Mouse (Mus musculus) intestine, embryonic 16.5 days (tissue): ENCODE measurements at regions not wholly inside any gene's neighbourhood (a gene's known extent, or its start where the extent isn't known, plus 50 kb on each side); places are given as distances from the start of the nearest gene placed in this dataset.

Experiments used
- ATAC-seq: fragments of 200-750 bp; cut with Nextera tagmentation; 2 replicates; pipeline ENCODE4 v1.8.0; 2017; ENCODE audit warnings: moderate TSS enrichment, moderate library complexity
- H3K27ac ChIP-seq: fragments of 300-500 bp; sonication (generic); 2 replicates; pipeline ENCODE4 v1.5.1; 2014; ENCODE audit warnings: mild to moderate bottlenecking, low read length
- H3K27me3 ChIP-seq: fragments of 300-500 bp; sonication (generic); replicated peaks from 2 replicates; pipeline ENCODE4 v1.6.1; 2014; ENCODE audit warnings: low read length, control low read depth, mixed read lengths; ENCODE audit not compliant: control insufficient read depth, insufficient read depth
- H3K36me3 ChIP-seq: fragments of 300-500 bp; sonication (generic); 2 replicates; pipeline ENCODE4 v1.6.1; 2014; ENCODE audit warnings: low read length, control low read depth; ENCODE audit not compliant: control insufficient read depth, insufficient read depth
- H3K4me1 ChIP-seq: fragments of 300-500 bp; sonication (generic); 2 replicates; pipeline ENCODE4 v1.6.1; 2014; ENCODE audit warnings: low read length, control low read depth, mixed read lengths; ENCODE audit not compliant: control insufficient read depth, insufficient read depth
- H3K4me2 ChIP-seq: fragments of 300-500 bp; sonication (generic); 2 replicates; pipeline ENCODE4 v1.6.1; 2014; ENCODE audit warnings: low read depth, low read length, control low read depth
- H3K4me3 ChIP-seq: fragments of 300-500 bp; sonication (generic); 2 replicates; pipeline ENCODE4 v1.5.1; 2014; ENCODE audit warnings: mild to moderate bottlenecking, low read length
- H3K9ac ChIP-seq: fragments of 300-500 bp; sonication (generic); 2 replicates; pipeline ENCODE4 v1.6.1; 2014; ENCODE audit warnings: low read depth, low read length
- H3K9me3 ChIP-seq: fragments of 300-500 bp; sonication (generic); 2 replicates; pipeline ENCODE4 v1.6.1; 2016; ENCODE audit warnings: low read length, control low read depth; ENCODE audit not compliant: control insufficient read depth
- WGBS: fragments of 180-500 bp; shearing (Covaris S2); extraction: QIAGEN DNeasy Blood & Tissue Kit; methylation state at CpG from one replicate; pipeline ENCODE4 v1.1.7; 2014; 5-methylcytosine and 5-hydroxymethylcytosine counted together

DNA sequence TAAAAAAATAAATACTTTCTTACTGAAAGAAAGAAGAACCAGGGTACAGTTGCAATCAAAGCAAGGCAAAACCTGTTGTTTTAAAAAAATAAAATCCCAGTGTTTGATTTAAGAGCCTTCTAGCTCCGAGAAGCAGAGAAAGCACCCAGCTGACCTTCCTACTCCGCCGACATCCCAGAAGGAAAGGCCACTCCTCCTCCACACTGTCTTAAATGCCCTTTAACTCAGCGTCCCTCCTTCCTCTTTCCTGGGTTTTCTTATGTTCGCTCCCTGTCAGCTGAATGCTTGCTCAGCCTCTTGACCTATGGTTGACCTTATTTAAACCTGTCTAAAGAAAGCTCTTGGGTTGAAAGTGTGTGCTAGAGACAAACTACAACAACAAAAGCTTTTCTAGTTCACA lies 79.1 kb downstream of the Sptssa start:
- Histone ChIP-seq H3K4me1 (no peaks in the 10 kb centered on the region), H3K4me2 (no peak overlapping the region), H3K9ac (no peak overlapping the region), H3K9me3 (no peaks in the 10 kb centered on the region), H3K4me3 (no peak overlapping the region), H3K27me3 (no peaks in the 10 kb centered on the region), H3K36me3 (no peaks in the 10 kb centered on the region), H3K27ac (no peak overlapping the region)
- no peak for ATAC-seq
- 15% methylated on average over 5 of the region's 5 CpGs for WGBS

DNA sequence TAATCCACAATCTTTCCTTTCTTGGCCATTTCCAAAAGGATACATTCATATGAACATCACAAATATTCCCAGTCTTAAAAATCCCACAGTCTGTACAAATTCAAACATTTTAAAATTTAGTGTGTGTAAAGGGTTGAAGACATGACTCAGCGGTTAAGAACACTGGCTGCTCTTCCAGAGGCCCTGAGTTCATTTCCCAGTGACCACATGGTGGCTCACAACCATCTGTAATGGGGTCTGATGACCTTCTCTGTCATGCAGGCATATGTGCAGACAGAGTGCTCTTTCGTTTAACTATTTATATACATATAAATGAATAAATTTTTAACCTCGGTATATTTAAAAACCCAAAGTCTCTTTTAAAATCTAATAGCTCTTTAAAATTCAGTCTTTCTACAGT lies 79.6 kb downstream of the Sptssa start:
- no peak overlapping the region for H3K9ac ChIP-seq
- H3K27ac ChIP-seq, result no peak overlapping the region
- H3K4me1 ChIP-seq, result no peaks in the 10 kb centered on the region
- 56% methylated on average over 3 of the region's 3 CpGs for WGBS
- H3K27me3 ChIP-seq, result no peaks in the 10 kb centered on the region
- H3K36me3 ChIP-seq, result no peaks in the 10 kb centered on the region
- no peak overlapping the region for H3K4me3 ChIP-seq
- no peak for ATAC-seq
- H3K9me3 ChIP-seq, result no peaks in the 10 kb centered on the region
- H3K4me2 ChIP-seq, result no peak overlapping the region

DNA sequence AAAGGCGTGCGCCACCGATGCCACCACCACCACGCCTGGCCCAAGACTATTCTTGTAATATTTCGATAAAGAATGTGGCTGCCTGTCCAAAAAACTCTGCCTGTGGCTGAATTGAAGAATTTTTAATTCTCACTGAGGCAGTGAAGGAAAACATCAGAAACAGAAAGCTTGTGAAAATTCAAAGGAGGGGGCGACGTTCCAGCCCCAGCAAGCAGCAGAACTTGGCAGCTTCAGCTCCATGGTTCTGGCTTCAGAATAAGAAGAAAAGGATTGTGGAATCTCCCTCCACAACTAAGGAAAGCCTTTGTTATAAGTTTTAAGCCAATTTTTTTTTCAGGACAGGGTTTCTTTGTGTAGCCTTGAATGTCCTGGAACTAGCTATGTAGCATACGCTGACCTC lies 83.5 kb downstream of the Sptssa start:
- H3K4me1 ChIP-seq, result no peaks in the 10 kb centered on the region
- no peak overlapping the region for H3K27ac ChIP-seq
- no peak for ATAC-seq
- H3K27me3 ChIP-seq, result no peaks in the 10 kb centered on the region
- H3K36me3 ChIP-seq, result no peaks in the 10 kb centered on the region
- no peaks in the 10 kb centered on the region for H3K9me3 ChIP-seq
- WGBS, result 88% methylated on average over 8 of the region's 8 CpGs
- no peak overlapping the region for H3K4me2 ChIP-seq
- H3K4me3 ChIP-seq, result no peak overlapping the region
- no peak overlapping the region for H3K9ac ChIP-seq

DNA sequence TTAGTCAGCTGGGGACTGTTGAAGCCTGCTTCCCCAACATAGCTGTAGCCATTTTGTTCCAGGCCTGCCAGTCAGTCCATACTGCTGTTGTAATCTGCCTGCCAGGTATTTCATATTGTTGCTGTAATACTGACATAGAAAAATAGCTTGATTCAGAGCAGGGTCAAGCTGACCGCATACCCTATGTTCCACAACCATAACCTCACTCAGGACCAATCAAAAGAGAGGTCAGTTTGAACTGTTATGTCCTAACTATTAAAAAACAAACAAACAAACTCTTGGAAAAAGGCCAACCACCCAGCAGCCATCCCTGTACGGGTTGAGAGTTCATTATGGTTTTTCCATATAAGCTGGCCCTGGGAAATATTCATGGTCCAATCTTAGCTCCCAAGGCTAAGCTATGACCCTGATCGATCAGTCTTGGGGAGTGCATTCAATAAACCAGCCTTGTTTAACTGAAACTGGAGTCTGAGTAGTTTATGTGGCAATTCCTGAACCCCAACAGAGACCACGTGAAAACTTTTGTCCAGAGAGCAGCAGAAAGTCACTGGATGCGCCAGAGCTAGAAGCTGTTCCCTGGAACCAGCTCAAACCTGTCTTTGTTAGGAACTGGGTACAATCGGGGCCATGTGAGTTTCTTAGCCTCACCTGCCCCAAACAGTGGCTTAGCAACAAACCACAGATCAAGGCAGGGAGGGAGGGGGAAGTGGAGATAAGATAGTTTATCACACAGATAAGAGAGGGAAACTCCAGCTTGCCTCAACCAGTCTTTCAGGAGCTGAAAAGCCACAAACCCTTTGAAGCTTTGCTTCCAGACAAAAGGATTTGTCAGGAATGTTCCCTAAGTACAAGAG lies 88.1 kb downstream of the Sptssa start:
- no peak overlapping the region for H3K9ac ChIP-seq
- H3K27ac ChIP-seq, result no peak overlapping the region
- no peak overlapping the region for H3K4me3 ChIP-seq
- no peaks in the 10 kb centered on the region for H3K27me3 ChIP-seq
- H3K9me3 ChIP-seq, result no peaks in the 10 kb centered on the region
- no peak overlapping the region for H3K4me2 ChIP-seq
- H3K36me3 ChIP-seq, result no peaks in the 10 kb centered on the region
- H3K4me1 ChIP-seq, result no peaks in the 10 kb centered on the region
- ATAC-seq, result peak; percentile 89
- WGBS, result 59% methylated on average over 6 of the region's 6 CpGs

DNA sequence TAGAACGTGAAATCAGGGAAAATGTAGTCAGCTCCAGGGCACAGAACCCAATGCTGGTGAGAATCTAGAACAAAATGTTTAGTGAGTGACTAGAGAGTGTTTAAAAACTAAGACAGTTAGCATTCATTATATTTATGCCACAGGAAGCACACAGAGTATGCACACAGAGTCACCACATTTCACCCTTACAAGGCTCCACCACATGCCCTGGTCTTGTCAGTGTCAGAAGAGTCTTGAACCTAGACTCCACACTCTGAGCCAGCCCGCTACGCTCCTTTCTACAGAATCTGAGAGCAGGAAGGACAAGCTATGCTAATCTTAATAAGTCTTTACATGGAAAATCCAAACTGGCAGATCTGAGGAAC lies 89.0 kb downstream of the Sptssa start:
- Histone ChIP-seq H3K27me3 (no peaks in the 10 kb centered on the region), H3K4me3 (no peak overlapping the region), H3K9me3 (no peaks in the 10 kb centered on the region), H3K36me3 (no peaks in the 10 kb centered on the region), H3K4me2 (no peak overlapping the region), H3K27ac (no peak overlapping the region), H3K9ac (no peak overlapping the region), H3K4me1 (no peaks in the 10 kb centered on the region)
- WGBS, result 75% methylated on average over 3 of the region's 3 CpGs
- no peak for ATAC-seq

DNA sequence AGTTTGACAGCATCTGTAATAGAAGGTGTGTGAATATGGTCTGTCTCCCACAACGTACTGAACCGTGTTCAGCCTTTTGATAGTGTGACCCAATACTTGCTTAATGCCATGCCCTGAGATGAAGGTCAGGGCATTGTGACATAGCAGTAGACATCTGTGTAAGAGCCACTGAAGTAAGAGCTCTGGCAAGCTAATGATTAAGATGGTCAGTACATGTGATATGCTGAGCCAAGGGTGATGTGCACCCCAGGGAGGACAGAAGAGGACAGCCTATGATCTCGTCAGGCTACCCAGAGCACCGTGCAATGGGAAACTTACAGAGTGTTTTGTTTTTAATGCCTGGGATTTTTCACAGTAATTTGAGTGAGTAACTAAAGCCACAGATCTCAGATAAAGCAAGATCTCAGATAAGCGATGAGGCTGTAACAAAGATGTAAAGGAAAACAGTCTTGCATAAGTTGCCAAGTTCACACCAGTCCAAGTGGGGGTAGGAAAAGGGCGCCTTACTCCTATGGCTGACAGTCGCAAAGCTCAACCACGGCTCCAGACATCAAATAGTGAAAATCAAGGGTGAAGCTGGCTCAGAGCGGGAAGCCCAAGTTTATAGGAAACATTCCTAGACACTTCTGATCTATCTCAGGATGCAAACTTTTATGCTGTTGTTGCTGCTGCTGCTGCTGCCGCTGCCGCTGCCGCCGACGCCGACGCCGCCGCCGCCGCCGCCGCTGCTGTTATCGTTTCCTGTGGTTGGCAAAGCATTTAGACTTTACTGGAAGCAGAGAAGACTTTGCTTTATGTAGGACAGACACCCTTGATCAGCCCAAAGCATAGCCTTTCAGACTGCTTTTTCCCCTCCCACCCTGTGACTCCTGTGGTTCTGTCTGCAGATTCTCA lies 89.6 kb downstream of the Sptssa start:
- no peaks in the 10 kb centered on the region for H3K9me3 ChIP-seq
- no peaks in the 10 kb centered on the region for H3K27me3 ChIP-seq
- H3K9ac ChIP-seq, result no peak overlapping the region
- no peaks in the 10 kb centered on the region for H3K4me1 ChIP-seq
- H3K27ac ChIP-seq, result no peak overlapping the region
- ATAC-seq, result no peak
- H3K4me3 ChIP-seq, result no peak overlapping the region
- WGBS, result 88% methylated on average over 23 of the region's 23 CpGs
- H3K4me2 ChIP-seq, result no peak overlapping the region
- H3K36me3 ChIP-seq, result no peaks in the 10 kb centered on the region

DNA sequence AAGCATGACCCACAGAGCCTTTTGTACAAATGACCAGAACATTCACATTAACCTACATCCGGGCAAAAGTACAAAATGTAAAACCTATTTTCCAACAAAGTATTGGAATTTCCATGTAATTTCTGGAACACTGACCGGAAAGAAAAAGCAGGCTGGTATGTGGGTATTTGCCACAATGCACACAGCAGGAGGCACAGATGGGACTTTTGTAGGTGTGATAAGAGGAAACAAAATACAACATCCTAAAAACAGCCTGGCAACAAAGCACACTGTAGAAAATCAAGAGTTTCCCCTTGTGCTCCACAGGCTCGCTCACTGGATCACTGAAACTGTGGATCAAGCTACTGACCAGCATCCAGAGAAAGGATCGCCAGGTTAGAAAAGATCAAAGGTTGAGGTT lies 94.4 kb downstream of the Sptssa start:
- WGBS, result 90% methylated on average over 4 of the region's 4 CpGs

DNA sequence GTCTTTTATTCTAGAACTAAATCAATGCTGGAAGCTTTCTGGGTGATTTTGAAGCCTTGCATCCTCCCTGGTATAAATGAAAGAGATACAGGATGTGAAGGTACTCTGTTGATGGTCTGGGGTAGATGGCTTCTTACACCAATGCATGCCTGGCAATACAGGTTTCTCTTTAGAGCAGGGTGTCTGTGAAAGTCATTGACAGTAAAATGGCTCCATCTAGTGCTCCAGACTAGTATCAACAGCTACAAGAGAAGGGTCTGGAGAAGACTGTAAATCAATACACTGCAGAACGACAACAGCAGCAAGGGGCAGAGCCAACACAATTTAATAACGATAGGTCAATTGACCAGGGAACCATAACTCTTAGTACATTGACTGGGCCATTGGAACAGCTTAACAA lies 98.3 kb downstream of the Sptssa start:
- H3K27ac ChIP-seq, result no peak overlapping the region
- 38% methylated on average over 2 of the region's 2 CpGs for WGBS
- H3K4me3 ChIP-seq, result no peak overlapping the region
- no peak overlapping the region for H3K4me2 ChIP-seq
- peak; percentile 48; the same call in 1 of the 2 replicates for ATAC-seq
- no peaks in the 10 kb centered on the region for H3K36me3 ChIP-seq
- H3K9ac ChIP-seq, result no peak overlapping the region
- no peaks in the 10 kb centered on the region for H3K4me1 ChIP-seq
- H3K27me3 ChIP-seq, result no peaks in the 10 kb centered on the region
- H3K9me3 ChIP-seq, result no peaks in the 10 kb centered on the region

More for the DNA sequence above, 94.4 kb downstream of the Sptssa start:
- H3K27me3 ChIP-seq, result no peaks in the 10 kb centered on the region
- no peak overlapping the region for H3K4me3 ChIP-seq
- H3K4me2 ChIP-seq, result no peak overlapping the region
- H3K36me3 ChIP-seq, result no peaks in the 10 kb centered on the region
- no peaks in the 10 kb centered on the region for H3K9me3 ChIP-seq
- no peak overlapping the region for H3K27ac ChIP-seq
- ATAC-seq, result no peak
- no peak overlapping the region for H3K9ac ChIP-seq
- no peaks in the 10 kb centered on the region for H3K4me1 ChIP-seq

DNA sequence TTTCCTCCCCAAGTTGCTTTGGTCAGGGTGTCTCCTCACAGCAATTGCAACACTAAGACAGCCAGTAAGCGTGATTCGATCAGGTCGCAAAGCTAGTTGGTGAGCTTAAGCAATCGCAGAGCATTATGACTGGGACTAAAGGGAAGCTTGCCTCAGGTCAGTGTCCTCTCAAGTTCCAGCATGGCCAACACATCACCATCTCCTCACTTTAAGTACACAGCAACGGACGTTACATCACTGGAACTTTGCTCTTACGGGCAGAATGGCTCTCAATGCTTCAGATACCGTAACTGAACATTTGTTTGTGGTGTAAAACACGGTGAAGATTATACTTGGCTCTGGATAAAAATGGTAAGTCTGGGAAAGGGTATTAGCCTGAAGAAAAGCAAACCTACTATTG lies 106.7 kb downstream of the Sptssa start:
- Histone ChIP-seq H3K4me1 (peaks cover 8% of the 10 kb centered on the region), H3K36me3 (no peaks in the 10 kb centered on the region), H3K4me3 (no peak overlapping the region), H3K9me3 (no peaks in the 10 kb centered on the region), H3K4me2 (no peak overlapping the region), H3K27me3 (no peaks in the 10 kb centered on the region), H3K9ac (no peak overlapping the region), H3K27ac (no peak overlapping the region)
- no peak for ATAC-seq
- 89% methylated on average over 9 of the region's 9 CpGs for WGBS
